Mouse (Mus musculus): Measurements from ENCODE around the gene Fadd.

The Fadd gene

GRCm38 (mm10) chr7:144531585-144532378 lies 50.5 kb downstream of the Fadd start:
- no peak for DNase-seq (ENCODE audit: low read depth, low spot score)

- peak; percentile 75 for DNase-seq (ENCODE audit: low read depth, low spot score)
Measured at GRCm38 (mm10) chr7:144529851-144530250, 52.4 kb downstream of the Fadd start.

GRCm38 (mm10) chr7:144527723-144528221 lies 54.5 kb downstream of the Fadd start:
- DNase-seq (ENCODE audit: low read depth, low spot score): peak; percentile 77

Data from brain, adult 2 months (tissue).